Mouse (Mus musculus) mesoderm, embryonic 11.5 days (tissue): ENCODE measurements around the gene Fkbp6.
A peak's percentile ranks its signal among the peaks of the same experiment; 100 is the strongest.

Source experiments
- DNase-seq: peaks from one replicate; pipeline ENCODE4 v3.0.0-alpha.2; 2012; ENCODE audit warnings: low read depth, low spot score

The Fkbp6 gene

DNA sequence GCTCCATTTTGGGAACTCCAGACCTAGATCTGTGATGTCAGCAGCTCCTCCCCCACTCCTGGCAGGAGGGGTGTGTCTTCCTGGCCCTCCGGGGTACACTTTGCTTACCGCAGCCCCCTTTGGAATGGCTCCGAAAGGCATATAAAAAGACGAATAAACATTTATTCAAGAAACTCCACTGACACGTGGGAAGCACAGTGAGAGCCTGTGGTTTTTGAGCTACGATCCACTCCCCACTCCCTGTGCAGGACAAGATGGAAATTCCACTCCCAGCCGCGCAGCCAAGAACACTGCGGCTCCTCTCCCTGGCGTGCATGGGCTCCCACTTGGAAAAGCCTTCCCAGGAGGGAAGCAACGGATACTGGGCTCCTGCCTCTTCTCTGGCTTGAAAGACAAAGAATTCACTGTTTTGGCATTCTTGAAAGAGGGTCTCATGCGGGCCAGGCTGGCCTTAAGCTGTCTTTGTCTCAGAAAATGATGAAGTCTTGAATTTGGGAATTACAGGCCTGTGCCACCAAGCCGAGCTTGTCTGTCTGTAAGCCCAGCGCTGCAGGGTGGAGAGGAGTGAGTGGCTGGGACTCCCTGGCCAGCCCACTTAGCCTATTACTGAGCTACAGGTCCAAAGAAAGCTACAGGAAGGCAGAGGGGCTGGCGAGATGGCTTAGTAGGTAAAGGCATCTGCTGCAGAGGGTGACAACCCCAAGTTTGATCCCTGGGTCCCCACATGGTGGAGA is 75.0 kb downstream of the Fkbp6 start:
- DNase-seq: peak; percentile 39

DNA sequence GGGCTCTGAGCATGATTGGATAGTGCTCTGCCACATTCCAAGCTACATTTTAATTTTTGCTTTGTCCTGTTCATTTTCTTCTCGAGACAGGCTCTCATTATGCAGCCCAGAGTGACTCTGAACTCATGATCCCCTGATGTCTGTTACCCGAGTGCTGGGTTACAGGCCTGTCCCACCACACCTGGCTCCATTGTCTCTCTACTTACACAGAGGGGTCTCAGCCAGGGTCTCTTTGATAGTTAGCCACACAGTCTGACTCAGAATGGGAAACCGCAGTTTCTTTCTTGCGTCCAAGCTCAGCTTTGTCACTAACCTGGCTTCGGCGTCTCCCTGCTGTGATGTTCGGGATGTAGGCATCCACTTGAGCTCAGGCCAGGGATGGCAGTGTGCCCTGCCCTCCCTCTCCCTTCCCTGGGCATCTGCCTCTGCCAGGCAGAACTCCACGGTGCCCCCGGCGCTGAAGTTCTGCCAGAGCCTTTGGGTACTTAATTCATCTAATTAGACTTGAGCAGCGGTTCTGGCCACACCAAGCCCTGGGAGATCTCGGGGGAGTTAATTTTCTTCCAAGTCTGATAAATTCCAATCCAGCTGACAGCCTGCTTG is 78.2 kb downstream of the Fkbp6 start:
- no peak for DNase-seq

DNA sequence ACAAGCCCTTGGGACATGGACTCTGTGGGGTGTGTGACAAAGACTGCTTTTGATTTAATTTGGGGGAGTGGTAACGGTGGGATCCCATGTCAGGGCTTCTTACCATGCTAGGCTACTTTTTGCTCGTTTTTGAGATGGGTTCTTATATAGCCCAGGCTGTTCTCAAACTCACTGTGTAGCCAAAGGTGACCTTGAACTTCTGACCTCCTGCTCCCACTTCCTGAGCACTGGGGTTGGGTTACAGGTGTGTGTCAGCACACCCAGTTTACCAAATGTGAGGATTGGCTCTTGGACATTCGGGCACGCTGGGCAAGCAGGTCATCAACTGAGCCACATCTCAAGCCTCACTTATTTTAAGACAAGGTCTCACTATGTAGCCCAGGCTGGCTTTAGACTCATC is 79.5 kb downstream of the Fkbp6 start:
- DNase-seq: no peak

DNA sequence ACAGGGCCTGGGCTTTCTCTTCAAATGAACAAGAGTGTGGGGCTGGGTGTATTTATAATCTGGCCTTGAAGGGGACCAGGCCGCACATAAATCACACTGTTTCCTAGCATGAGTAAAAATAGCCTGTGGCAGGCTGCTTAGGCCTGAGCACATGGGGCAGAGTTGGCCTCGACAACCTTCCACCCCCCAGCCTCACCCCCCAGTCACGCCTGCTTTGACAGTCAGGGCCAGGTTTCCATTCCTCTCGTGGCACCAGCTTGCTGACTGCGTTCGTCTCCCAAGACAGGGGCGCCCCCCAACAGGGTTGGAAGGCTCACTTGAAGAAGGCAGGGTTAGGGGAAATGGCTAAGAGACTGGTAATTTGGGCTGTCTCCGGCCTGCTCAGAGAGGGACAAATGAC is 80.4 kb downstream of the Fkbp6 start:
- no peak for DNase-seq

DNA sequence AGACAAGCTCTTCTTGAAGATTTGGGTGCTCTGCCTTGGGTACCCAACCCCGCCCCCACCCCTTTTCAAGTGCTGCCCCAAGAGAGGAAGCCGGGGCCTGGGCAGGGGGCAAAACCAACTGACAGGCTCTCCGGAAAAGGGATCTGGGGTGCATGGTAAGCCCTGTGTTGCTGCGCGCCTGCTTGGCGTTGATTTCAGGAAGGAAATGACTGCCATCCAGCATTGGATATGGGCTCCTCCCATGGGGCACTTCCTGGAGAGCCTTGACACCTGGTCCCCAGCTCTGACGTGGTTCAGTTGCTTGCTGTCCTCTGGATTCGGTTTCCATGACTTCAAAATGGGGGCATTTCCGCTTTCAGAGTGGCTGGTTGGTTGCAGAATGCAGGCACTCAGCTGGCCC is 85.3 kb downstream of the Fkbp6 start:
- DNase-seq: peak; percentile 47

DNA sequence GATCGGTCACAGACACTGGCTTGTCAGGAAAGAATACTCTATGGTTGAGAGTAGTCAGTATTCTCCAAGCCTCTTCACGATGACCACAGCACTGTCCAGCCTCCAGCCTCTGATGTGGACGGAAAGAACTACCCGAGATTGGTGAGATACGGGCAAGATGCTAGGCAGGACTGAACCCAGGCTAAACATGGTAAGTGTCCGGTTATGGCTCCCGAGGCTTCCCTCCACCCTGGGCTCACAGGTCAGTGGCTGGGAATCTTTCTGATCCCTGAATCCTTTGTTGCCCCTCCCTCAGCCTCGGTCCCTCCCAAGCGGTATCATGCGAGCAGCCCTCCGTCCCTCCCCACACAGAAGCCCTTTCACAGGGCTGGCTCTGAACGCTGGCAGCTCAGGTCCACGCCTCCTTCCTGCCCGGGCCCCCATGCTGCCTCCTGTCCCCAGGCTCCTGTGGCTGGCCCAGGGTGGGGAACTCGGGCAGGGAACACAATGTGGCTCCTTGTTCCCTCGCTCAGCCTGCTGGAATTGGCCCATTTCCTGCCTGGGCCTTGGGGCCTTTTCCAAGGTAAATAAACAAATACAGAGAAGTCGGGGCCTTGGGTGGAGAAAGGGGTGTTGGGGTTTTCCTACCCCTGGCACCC is 85.9 kb downstream of the Fkbp6 start:
- peak; percentile 51 for DNase-seq

DNA sequence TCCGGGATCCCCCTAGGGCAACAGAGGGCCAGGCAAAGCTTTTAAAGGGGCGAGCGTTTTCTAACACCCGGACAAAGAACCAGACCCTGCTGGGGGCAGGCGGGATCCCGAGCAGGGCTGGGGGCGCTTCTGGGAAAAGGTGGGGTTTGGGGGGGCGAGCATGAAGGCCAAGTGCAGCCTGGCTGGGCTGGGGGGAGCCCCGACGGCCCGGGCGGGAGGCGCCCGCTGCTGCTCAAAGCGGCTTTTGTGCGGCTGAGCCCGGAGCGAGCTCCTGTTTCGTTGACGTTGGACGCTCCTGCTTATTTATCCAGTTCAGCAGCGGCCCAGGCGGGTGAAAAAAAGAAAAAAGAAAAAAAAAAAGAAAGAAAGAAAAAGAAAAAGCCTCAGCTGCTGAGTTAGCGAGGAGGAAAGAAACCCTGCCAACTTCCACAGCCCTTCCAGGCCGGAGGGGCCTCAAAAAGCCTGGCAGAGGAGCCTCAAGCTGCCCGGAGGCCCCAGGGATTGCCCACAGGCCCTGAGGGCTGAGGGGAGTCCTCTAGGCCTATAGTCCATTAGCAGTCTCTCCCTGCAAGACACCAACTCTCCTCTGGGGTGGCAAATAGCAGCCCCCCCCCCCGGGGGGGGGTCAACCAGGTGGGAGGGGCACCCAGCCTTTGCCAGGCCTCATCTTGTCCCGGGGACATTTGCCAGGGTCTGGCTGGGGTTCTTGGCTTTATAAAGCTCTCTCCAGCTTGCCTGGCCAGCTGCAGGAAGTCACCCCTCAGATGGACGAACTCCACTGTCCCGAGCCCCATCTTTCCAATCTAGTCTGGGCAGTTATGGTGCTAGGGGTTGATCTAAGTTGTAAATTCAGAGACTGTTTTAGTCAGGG is 91.3 kb downstream of the Fkbp6 start:
- DNase-seq: no peak

DNA sequence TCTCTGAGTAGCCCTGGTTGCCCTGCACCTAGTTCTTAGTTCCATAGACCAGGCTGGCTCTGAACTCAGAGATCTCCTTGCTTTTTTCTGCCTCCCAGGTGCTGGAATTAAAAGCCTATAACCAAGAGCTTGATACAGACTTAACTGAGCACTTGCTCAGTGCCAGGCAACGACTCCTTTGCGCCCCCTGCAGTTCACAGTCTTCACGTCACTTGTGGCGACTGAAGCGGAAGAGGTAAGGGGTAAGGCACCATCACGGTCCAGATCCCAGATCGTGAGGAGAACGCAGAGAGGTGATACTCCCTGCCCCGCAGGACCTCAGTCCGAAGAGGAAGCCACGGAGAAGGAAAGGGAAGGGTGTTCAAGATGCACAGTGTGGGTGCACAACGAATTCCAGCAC is 92.3 kb downstream of the Fkbp6 start:
- no peak for DNase-seq

DNA sequence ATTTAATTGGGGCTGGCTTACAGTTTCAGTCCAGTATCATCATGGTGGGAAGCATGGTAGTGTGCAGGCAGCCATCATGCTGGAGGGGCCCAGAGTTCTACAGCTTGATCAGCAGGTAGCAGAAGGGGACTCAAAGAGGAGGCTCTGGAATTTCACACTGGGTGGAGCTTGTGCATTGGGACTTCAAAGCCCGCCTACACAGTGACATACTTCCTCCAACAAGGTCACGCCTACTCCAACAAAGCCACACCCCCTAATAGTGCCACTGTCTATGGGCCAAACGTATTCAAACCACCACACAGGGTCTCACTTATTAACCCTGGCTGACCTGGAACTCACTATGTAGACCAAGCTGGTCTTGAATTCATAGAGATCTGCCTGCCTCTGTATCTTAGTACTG is 93.7 kb downstream of the Fkbp6 start:
- DNase-seq: no peak

DNA sequence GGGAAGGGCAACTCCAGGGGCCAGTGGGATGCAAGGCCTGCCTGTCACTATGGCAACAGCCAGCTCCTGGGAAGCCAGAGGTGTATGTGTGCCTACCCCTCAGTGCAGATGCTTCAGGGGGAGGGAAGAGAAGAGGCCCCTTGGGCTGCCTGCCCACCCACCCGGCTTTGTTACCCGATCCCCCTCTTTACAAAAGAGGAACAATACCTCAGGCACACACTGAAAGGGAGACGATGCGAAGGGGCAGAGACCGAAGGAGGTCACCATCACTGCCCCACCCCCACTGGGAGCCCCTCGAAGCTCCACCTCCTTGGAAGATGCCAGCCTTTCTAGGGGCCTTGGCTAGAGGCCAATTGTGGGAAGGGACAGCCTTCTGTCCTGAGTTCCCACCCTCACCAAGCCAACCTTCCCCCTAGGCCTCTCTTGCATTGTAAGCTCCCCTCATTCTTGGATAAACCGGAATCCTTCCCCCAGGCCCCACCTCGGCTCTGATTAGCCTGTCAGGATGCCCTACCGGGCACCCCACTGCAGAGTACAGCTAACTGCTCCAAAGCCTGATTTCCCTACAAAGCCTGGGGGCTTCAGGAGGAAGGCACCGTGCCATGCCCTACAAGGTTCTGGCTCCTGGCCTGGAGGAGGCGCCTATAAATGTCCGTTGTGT is 96.0 kb downstream of the Fkbp6 start:
- DNase-seq: peak; percentile 86

DNA sequence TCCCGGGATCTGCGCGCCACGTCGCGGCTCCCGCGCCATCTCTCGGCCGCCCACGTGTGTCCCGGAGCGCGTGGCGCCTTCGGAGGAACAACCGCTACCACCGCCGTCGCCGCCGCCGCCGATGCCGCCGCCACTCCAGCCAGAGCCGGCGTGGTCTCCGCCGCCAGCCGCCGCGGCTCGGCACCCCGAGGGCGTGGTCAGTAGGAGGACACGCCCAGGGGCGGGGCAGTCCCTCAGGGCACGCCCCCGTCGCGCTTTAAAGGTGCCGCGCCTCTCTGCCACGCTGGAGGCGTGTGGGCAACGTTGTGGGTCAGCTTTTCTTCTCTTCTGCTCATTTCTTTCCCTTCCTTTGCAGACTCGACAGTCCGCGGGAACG is 98.8 kb downstream of the Fkbp6 start, which contains the start of gene Fzd9:
Gene Fzd9, minus strand, starts transcription at position 152 of the 376 bp plus-strand sequence.
- peak; percentile 88 for DNase-seq

DNA sequence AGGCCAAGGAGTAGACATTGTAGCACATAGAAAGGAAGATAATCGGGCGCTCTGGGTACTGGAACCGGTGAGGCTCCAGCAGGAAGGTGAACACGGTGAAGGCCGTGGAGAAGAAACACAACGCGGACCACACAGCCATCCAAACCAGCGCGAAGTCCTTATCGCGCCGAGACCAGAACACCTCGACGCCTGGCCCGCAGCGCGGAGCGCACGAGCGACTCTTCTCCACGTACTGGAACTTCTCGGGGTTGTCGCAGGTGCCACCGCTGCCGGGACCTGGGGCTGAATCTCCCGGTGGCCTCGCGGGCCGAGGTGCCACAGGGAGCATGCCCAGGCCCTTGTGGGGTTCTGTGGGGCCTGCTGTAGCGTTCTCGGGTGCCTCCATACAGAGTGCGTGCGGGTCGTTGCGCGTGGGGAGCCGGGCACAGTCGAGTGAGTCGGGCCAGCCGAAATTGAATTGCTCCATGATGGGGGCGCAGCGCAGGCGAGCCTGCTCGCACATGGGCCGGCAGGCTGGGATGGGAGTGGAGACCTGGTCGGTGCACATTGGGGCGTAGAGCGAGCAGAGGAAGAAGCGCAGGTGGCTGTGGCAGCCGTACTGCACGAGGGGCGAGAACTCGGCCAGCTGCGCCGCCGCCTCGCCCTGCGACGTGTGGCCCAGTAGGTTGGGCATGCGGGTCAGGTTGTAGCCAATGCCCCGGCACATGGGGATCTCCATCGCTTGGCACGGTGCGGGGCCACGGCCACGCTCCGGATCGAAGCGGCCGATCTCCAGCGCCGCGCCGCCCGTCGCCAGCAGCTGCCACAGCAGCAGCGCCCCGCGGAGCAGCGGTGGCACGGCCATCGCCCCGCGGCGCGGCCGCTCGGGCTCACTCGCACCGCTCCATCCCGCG is 99.4 kb downstream of the Fkbp6 start:
- DNase-seq: no peak

DNA sequence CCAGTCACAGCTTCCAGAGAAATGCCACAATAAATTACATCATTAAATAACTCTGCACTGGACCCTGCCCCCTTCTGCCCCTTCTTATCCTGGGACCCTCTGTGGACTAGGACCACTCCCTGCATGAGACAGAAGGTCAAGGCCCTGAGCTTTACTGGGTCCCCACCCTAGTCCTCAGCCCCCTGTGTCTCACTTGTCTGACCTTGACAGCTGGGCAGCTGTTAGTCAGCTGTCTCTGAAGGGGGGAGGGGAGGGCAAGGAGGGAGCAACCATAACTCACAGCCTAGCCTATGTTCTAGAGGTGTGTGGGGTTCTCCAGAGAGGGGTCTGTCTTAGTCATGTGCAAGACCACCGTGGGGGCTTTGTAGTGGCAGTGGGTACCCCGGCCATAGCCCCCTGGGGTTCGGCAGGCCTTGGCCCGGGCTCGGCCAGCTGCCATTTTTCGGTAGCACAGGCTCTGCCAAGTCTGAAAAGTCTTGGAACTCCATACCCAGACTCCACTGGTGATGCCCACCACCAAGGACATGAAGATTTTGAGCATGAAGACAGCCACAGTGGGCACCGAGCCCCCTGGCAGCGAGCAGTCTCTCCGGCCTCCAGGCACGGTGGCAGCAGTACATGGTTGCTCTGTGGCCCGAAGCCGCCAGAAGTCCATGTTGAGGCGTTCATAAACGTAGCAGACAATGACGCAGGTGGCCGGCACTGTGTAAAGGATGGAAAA is 100.7 kb downstream of the Fkbp6 start:
- no peak for DNase-seq

DNA sequence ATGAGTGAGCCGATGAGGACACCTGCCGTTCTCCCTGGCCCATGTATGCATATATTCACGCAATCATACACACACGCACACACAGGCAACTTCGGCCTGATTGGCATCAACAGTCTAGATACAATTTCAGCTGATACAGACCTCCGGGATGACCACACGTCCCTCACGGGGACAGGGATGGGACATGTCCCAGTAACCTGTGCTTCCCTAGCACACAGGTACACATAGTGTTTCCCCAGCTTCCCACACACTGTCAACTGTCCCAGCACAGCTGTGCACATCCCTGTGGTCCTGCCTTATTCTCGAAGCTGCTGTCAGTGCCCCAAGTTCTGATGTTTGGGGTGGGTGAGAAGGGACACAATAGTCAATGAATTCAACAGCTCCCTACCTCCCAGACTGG is 102.5 kb downstream of the Fkbp6 start:
- no peak for DNase-seq

DNA sequence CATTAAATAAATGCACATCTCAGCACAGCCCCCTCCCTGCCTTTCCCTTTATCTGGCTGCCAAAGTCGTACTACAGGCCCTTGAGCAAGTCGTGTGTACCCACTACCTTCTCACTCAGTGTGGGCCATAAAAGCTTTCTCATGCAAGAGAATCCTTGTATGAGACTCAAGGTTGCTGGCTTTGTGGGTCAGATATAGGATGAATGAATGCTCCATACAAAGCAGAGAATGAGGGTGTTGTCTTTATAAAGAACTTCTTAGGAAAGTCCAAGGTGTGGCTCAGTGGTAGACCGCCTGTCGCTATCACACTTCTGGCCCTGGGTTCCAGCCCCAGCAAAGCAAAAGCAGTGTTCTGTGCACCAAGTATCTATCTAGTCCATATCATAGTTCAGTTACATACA is 103.3 kb downstream of the Fkbp6 start:
- DNase-seq: no peak

DNA sequence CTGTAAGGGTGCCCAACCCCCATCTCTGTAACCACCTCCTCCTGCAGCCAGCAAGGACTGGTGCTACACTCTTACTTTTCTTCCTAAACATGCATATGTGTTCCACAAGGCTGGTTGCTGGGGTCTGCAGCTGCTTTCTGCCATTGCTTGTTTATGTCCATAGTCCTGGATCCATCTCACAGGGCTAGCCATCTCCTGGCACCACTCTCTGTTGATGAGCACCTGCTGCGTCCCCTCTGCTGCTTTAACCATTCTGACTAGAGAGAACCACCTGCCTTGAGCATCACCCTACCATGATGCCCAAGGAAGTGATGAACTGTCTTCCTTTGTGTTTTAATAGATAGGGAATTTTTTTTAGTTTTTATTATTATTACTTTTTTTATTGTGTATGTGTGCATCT is 106.7 kb downstream of the Fkbp6 start:
- no peak for DNase-seq

DNA sequence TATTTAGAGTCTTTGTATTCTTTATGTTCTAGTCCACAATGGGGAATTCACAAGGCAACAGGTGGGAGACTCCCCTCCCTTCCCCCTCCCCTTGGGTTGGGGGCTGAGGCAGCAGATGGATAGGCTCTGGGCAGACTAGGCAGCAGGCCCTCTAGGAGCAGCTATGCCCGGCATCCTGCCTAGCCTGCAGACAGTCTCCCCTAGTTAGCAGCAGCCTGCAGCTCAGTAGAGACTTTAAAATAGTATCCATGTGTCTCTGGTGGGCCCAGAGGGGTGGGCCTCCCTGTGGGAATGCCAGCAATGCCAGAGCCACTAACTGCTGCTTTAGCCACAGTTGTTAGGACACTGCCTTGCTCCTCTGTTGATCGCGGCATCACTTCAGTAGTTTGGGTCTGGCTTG is 107.2 kb downstream of the Fkbp6 start:
- DNase-seq: no peak

DNA sequence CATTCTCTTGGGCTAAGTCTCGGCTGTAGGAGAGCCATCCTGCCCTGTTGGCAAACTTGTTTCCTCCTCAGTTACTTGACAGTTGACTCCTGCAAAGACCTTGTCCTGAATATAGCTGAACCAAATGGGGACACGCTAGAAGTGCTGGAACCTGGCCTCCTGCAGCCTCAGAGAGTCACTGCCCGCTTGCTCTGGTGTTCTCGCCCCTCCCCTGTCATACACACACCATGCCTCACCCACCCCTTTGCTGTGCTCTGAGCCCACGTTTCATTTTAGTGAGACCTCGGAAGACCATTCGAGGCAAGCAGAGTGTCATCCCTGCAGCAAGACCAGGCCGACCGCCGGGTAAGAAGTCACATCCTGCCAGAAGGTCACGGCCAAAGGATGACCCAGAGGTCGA is 107.7 kb downstream of the Fkbp6 start:
- no peak for DNase-seq
